Mouse (Mus musculus) mesoderm, embryonic 11.5 days (tissue): ENCODE measurements around the gene Cdh20.

ENCODE experiments used
- DNase-seq: peaks from one replicate; pipeline ENCODE4 v3.0.0-alpha.2; 2012; ENCODE audit warnings: low read depth, low spot score

Gene Cdh20

DNA sequence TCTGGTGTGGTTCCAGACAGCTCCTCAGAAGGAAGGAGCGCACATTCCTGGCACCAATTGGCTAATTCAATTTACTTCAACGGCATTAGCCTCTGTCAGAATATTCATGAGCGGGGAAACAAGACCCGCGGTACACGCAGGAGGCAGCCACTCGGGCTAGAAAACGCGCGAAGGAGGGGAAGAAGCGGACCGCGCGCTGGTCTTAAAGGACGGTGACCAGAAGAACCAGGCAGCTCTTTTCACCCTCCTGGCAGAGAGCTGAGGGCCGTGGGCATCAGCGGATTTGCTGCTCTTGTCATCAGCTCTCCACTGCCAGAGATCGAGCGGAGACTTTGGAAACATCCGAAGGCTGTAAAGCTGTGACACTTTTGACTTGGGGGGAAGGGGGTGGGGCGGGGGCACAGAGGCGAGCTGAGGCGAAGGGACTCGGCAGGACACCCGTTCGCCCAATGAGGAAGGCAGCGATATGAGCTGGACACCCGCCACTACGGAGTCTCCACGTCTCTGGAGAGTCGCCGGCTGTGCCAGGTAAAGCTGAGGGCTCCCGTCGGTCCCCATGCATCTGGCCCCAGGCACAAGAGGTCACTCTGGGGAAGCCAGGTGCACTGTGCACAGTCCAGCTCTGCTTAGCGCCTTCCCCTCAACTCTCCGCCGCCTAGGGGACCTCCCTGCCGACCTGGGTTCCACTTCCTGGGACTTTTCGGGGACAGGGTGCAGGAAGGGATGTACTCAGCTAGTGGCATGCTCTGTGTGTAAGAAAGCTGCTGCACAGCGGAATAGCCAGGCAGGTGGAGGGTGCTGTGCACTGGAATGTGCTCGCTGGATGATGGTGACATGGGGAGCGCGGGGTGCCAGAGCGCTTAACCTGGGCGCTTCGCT is at the start of gene Cdh20:
Gene Cdh20, plus strand, starts transcription at position 159 of the 879 bp plus-strand sequence.
- peak; percentile 27 for DNase-seq

DNA sequence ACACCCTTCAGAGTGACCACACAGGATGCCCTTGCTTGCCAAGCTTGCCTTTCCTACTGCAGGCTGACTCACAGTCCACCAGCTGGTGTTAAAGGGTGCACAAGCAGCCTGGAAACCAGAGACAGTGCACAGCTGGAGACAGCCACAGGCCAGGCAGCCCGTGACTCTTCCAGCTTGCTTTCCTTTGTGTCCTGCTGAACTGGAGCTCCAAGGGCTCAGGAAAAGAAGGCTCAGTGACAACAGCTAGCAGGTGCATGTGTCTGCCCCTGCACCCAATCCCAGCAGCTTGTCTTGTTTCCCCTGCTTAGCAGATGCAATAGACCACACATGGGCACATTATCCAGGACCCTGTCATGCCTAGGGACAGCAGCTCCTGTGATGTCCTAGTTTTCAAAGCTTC is 21.5 kb upstream of the Cdh20 start:
- peak; percentile 52 for DNase-seq

DNA sequence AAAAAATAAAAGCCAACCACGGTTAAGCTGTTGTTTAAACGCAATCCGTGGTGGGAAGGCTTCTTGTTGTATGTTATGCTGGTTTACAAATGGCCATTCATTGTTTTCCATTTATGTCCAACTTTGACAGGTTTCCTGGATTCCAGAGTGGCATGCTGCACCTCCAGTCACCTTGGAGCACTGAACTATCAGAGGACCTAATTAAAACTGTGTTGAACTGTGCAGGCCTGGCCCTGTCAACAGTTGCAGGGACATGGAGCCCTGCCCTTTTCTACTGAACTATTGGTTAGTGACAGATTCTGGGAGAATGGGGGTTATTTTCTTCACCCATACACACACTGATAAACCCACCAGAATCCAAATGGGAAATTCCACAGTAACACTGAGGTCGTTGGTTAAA is 20.9 kb upstream of the Cdh20 start:
- no peak for DNase-seq

DNA sequence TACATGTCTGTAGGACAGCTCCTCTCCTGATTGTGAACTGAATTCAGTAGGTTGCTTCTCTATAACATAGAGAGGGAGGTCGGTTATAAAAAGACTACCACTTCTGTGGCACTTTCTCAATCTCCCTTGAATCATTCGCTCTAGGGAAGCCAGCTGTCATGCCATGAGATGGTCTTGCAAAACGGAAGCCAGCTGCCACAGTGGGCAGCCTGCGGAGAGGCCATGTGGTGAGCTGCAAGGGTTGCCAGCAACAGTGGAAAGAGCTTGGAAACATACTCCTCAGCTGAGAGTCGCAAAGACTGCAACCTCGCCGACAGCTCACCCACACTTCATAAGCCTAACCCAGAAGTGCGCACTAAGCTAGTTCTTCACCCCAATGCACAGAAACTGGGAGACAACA is 13.8 kb upstream of the Cdh20 start:
- DNase-seq = no peak

DNA sequence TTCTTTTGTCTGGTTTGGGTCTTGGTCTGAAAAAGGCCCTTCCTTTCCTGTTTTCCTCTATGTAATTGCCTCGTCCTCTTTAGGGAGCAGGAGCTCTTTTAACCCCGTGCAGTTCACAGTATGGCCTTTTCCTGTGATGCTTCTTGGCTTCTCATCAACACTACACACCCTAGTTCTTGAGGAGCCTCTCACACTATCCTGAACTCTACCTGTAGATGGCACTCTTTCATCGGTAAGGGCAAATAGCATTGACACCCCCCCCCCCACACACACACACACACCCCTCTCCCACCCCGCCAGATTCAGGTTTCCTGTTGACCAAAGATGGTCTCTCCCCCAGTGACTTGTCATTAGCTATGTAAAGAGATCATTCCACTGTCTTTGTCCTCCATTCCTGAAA is 12.4 kb upstream of the Cdh20 start:
- DNase-seq = no peak

DNA sequence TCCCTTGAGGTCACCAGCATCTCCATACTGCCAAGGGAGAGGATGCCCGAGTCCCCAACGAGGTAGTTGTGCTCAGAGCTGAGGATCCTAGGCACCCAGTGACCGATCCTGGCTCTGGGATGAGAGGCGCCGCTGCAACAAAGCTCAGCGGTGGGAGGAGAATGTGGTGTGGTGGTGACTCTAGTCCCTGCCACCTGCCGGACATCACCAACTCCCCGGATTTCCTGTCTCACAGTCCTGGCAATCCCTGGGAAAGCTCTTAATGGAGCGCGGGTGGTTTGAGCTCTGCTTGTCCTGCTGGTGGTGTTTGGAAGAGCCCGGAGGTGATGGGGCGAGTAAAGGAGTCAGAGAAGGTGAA is 900 bp downstream of the Cdh20 start:
- DNase-seq = peak; percentile 33

DNA sequence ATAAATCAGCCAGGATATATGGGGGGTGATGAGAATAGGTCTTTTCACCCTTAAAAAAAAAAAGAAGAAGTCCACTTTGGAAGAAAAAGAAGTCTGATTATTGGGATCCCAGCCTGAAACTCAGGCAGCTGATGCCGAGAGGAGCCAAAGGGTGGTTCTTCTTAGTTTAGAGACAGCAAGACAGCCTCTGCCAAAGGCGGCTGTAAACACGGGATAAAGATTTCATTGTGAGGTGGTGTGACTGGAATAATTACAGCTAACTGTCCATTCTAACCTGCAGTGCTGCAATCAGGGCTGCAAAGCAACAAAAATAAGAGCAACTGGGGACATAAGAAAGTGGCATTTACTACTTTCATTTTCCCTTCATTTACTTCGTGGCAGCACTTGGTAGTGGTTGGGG is 3.6 kb downstream of the Cdh20 start:
- no peak for DNase-seq

DNA sequence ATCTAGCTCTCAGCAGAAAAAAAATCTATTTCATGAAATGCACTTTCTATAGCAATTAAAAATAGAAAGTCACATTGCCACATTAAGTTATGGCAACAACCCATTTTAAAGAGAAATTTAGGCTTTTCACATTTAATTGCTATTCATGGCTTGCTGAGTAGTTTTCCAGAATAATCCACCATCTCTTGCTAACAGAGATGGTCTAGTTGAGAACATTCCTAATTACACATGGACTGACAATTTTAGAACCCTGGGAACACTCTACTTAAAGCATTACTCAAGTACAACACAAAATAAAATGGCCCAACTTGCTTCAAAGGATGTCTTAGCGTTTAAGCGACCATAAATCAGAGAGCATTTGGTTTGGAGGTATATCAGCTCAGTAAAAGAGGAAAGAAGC is 4.9 kb downstream of the Cdh20 start:
- no peak for DNase-seq

DNA sequence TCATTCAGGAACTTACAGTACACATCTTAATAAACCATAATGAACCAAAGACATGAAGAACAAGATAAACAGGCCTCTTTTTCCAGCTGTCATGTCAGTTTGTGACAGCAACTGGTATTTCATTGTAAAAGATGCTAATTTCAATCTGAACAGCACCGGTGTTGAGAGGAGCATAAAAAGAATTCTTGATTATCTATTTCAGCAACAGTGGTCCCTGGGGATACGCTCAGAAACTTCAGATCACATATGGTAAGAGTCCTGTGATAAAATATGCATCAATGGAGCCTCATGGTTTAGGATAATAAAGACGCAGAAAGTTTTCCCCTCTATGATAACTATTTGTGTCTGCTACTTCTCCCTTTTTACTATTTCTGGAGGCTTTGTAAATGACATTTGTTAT is 25.2 kb downstream of the Cdh20 start:
- DNase-seq = no peak

DNA sequence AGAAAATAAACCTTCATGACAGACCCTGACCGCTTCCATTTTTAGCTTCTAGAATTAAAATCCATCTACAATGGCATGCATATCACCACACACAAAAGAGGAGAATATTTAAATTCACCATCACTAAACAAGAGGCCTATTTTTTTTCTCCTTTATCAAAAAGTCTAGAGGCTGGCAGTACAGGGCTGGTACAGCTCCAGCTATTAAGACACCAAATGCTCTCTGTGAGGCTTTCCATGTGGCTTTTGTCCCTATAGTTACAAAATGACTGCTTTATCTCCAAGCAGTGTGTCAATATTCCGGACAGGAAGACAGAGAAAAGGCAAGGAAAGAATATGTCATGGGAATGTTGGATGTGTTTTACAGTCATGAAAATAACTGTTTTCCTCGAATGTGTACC is 27.8 kb downstream of the Cdh20 start:
- no peak for DNase-seq

DNA sequence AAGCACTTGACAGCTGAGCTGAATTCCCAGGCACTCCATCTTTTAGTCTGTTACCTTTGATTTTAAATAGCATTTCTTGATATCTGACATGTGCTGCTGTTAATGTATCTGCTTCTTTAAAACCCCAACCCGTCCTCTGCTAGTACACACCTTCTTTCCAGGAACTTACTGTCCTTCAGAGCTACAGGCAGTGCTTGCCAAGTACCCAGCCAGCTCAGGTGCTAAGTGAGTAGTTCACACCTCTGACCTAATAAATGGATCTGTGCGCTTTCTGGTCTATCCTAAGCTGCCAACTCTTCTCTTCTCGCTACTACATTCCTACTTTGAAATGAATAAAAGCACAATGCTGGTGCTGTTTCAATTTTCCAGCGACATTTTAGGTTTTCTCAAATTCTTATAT is 28.8 kb downstream of the Cdh20 start:
- no peak for DNase-seq

DNA sequence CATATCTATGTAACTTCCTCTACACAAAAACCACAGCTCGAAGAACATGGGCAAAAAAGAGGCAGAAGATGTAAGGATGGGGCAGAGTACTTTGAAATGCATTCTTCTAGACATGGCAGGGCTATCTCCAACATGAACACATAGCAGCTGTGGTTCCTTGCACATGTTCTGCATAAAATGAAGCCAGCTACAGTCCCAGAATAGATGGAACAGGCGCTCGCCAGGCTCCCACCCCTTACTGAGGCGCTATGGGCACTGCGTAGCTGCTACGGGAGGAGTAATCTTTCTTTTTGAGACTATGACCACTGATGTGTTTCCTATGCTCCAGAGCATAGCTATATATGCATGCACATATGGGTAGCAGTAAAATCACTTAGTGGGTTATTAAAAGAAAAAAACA is 36.4 kb downstream of the Cdh20 start:
- no peak for DNase-seq

DNA sequence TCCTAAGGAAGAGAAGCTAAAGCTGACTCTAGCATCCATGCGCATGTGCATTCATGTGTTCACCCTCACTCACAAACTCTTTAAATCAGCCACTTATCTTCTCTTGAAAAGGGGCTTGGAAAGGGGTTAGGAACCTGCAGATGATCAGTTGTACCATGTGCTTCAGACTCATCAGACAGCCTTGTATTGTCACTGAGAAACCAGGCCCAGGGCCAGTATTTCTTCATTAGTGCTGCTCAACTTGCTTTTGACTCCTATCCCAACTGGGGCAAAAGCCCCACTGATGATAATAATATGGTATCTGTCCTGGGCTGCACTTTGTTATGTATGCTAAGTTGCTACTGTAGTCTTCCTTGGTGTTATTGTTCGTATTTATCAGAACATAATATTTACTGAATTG is 38.9 kb downstream of the Cdh20 start:
- DNase-seq = no peak

DNA sequence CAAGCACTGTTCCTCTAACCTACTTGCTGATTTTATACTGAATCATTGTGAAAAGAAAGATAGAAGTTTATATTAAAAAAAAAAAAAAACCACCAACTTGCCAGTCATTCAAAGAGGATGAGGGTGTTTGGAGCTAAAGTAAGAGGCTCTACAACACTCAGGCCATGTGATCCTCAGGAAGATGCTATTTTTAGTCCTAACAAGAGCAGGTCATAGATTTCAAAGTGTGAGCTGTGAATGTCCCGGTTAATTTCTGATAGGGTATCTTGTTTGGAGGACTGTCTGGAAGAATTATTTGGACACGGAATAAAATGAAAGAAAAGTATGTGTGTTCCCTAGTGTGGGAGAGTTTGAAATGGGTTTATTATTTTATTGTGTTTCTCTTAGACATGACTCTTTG is 49.2 kb downstream of the Cdh20 start:
- no peak for DNase-seq

DNA sequence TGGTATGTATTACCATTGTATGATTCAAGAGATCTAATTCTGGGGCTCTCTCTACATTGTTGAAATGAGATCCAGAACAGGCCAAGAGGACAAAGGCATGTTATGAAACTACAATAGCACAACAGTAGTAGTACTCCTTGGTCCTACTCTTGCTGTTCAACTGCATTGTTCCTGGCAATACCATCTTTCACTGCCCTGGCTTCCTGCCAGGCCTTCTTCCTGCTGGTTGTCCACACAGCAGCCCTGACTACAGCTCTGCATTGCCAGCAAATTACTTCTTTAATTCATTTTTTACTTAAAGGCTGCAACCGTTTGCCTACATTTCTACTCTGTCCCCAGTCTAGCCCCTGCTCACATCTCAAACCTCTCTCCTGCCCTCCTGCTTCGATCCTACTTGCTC is 59.8 kb downstream of the Cdh20 start:
- no peak for DNase-seq

DNA sequence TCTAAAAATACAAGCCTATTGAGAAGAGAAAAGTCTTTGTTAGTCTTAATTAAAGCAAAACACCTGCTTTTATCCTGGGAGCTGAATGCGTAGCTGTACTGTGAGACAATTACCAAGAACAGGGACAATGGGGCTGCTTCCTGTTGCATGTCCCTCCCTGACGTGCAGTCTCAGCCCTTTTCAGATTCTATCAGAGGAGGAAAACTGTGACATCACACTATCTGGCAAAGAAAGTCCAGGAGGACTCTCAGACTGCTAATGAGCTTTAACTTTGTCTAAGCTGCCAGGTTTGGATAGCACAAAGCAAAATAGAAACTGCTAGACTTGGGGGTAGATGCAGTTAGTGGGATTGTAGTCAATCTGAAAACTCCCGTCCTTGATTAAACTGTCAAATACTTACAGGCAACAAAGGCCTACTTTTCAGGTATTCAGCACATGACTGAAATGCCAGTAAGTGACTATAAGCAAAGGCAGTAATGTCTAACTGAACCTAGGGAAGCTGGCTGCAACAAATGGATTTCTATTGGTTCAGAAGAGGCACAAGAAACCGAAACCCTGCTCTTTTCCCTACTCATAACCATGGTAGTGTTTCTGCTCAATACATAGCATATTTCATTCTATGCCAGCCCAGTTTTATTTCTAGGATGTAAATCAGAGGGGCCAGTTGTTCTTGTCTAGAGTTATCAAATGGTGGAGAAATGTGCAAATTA is 70.0 kb downstream of the Cdh20 start:
- DNase-seq = no peak

DNA sequence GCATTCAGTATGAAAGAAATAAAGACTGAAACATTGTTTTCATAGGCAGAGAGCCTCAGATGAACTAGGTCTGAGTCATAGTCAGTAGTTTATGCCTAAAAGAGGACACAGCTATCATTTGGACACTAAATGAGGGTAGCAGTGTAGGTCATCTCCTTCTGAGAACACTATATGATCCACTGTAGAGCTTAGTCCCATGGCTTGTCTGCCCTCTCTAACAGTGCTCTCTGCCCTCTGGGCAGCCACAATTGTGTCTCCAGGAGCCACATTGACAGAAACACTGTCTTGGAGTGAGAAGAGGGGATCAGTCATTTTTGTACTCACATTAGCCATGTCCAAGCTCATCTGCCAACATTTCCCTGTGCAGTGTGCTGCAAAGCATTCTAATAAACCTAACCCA is 70.7 kb downstream of the Cdh20 start:
- DNase-seq = no peak

DNA sequence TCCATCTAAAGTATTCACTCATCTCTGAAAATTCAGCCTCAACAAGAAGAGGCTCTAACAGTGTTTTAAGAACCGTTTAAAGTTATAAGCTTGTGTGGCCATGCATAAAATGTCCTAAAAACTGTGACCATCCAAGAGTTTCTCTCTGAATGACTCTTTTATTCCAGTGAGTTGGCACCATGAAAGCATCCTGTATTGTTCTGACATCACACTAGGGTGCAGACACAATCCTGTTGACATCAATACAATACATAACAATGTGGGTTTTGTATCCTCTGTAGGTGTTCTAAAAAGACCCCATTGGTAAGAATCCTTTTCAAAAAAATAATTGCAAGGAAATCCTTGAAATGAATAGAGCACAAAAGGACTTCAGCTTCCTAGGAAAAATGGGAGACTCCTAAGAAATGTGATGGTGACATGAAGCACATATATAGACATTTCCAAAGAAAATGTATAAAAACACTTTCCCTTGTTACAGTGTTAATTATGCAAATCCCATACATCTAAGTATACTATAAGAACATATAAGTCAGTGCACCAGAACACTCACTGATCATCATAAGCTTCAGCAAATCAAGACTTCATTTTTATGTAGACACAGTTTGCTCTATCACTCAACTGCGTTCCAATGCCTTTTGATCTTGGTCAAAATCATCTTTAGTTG is 80.1 kb downstream of the Cdh20 start:
- DNase-seq = peak; percentile 12

DNA sequence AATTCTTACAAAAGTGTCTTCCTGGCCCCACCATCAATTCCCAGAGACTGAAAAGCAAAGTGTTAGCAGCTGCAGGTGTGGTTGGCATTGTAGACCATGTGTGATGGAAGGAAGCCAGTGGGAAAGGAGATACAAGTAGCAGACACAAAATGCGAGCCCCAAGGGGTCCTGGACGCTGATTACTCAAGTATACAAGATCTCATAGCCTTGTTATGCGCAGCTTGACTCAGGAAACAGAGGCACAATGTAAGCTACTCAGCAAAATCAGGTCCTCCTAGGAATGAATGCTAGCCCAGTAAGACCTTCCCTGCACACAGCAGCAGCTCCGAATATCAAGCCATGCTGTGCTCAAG is 80.6 kb downstream of the Cdh20 start:
- no peak for DNase-seq

DNA sequence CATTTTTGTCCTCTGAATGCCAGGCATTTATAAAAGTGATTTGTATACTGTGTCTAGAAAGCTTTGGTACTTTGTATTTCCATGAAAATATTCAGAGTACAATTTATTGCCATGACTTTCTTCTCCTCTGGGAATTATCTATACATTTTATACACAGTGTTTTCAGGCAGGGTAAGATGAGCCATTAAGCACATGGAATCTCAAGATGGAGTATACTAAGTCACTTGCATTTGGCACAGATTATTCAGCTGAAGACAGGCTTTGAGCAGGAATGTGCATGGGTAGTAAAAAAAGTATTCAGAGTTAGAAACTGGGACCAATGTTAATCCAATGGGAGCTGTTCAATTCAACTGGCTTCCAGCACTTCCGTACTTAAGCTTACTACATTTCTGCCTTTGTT is 109.1 kb downstream of the Cdh20 start:
- no peak for DNase-seq

DNA sequence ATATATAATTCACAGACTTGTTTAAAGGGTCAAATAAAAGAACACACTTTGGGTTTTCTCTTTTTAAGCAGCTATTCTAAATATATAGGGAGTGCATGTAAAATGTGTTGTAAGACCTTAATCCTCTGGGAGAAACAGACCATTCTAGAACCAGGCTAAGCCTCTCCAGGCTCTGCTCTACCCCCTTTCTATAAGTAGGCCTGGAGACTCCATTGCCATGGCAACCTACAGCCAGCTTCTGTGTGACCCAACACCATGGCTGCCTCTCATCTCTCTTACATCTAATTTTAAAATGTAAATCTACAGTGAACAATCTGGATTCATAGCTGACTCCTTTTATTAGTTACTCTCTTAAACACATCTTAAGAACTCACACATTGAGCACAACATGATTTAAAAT is 133.5 kb downstream of the Cdh20 start:
- no peak for DNase-seq

DNA sequence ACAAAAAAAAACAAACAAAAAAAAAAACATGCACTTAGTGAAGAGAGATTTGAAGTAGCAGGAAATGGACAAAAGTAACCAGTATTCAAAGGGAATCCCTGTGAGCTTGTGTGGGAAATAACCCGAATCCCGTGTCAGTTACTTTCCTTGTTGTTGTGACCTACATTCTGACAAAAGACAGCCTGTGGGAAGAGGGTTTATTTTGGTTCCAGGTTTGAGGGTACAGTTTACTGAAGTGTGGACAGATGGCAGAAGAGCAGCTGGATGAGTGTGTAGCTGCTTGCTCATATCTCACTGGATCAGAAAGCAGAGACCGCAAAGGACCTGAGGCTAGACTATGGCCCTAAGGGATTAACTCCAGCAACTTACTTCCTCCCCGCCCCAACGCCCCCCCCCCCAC is 135.1 kb downstream of the Cdh20 start:
- DNase-seq = no peak

DNA sequence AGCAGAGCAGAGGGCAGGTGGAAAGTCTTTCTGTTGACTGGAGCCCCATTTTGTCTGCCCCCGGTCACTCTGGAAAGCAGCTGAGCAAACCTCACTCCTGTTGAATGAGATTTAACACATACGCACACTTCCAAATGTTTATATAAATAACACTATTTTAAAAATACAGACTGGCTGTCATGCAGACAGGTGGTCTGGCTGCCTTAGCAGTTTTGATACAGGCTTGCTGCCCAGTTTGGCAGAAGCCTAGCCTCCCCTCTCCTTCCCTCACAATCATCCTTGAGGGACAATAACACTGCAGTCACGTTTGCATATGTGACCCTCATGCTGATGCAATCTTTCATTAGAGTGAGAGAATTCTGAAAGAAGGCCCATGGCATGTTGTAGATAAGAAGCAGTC is 144.1 kb downstream of the Cdh20 start:
- DNase-seq = no peak
